Mouse (Mus musculus): Measurements from ENCODE around the gene Slu7. TPM values are rescaled to one million over a fixed set of nuclear protein-coding genes. Genes with fewer than 3 reads are reported as not detected.

Gene Slu7
- polyA plus RNA-seq, 1 experiment from 2014 or later = 46.2 TPM

GRCm38 (mm10) chr11:43410291-43410690 lies 23.3 kb upstream of the Slu7 start:
- WGBS = 73% methylated on average over 7 of the region's 7 CpGs
- Histone ChIP-seq H3K4me1 (ENCODE audit: control insufficient read depth, insufficient read depth, low read length) (no peaks in the 10 kb centered on the region), H3K36me3 (ENCODE audit: control insufficient read depth, insufficient read depth, low read length) (no peaks in the 10 kb centered on the region), H3K4me3 (ENCODE audit: low read depth, low read length) (no peak overlapping the region), H3K4me2 (ENCODE audit: low read depth, low read length) (no peak overlapping the region), H3K27me3 (replicated peaks; ENCODE audit: control insufficient read depth, insufficient read depth, low read length) (no peaks in the 10 kb centered on the region), H3K27ac (replicated peaks; ENCODE audit: low read depth, low read length) (no peak overlapping the region), H3K9ac (ENCODE audit: low read depth, low read length) (no peak overlapping the region), H3K9me3 (ENCODE audit: control insufficient read depth, low read length) (no peaks in the 10 kb centered on the region)
- ATAC-seq (ENCODE audit: low read depth) (no peak), DNase-seq (ENCODE audit: low spot score) (no peak)

- Histone ChIP-seq H3K9ac (ENCODE audit: low read depth, low read length) (no peak overlapping the region), H3K27me3 (replicated peaks; ENCODE audit: control insufficient read depth, insufficient read depth, low read length) (no peaks in the 10 kb centered on the region), H3K27ac (replicated peaks; ENCODE audit: low read depth, low read length) (no peak overlapping the region), H3K4me3 (ENCODE audit: low read depth, low read length) (no peak overlapping the region), H3K9me3 (ENCODE audit: control insufficient read depth, low read length) (no peaks in the 10 kb centered on the region), H3K4me2 (ENCODE audit: low read depth, low read length) (no peak overlapping the region), H3K4me1 (ENCODE audit: control insufficient read depth, insufficient read depth, low read length) (no peaks in the 10 kb centered on the region), H3K36me3 (ENCODE audit: control insufficient read depth, insufficient read depth, low read length) (no peaks in the 10 kb centered on the region)
- peak; percentile 19; the same call in 1 of the 2 replicates for ATAC-seq (ENCODE audit: low read depth)
- DNase-seq (ENCODE audit: low spot score) = peak; percentile 44
- 0% methylated on average over 1 of the region's 1 CpGs for WGBS
Measured at GRCm38 (mm10) chr11:43411413-43411812, 22.1 kb upstream of the Slu7 start.

- H3K4me2 ChIP-seq (ENCODE audit: low read depth, low read length) = no peak overlapping the region
- no peak overlapping the region for H3K4me3 ChIP-seq (ENCODE audit: low read depth, low read length)
- H3K27ac ChIP-seq (replicated peaks; ENCODE audit: low read depth, low read length) = no peak overlapping the region
- H3K27me3 ChIP-seq (replicated peaks; ENCODE audit: control insufficient read depth, insufficient read depth, low read length) = no peaks in the 10 kb centered on the region
- DNase-seq (ENCODE audit: low spot score) (peak; percentile 71), ATAC-seq (ENCODE audit: low read depth) (0 out of 2 replicates have a peak, but pooled peaks have one; percentile 71)
- no peaks in the 10 kb centered on the region for H3K36me3 ChIP-seq (ENCODE audit: control insufficient read depth, insufficient read depth, low read length)
- 26% methylated on average over 14 of the region's 14 CpGs for WGBS
- no peaks in the 10 kb centered on the region for H3K4me1 ChIP-seq (ENCODE audit: control insufficient read depth, insufficient read depth, low read length)
- H3K9me3 ChIP-seq (ENCODE audit: control insufficient read depth, low read length) = no peaks in the 10 kb centered on the region
- no peak overlapping the region for H3K9ac ChIP-seq (ENCODE audit: low read depth, low read length)
Measured at GRCm38 (mm10) chr11:43412771-43413451, 20.6 kb upstream of the Slu7 start.

- H3K36me3 ChIP-seq (ENCODE audit: control insufficient read depth, insufficient read depth, low read length) = no peaks in the 10 kb centered on the region
- ATAC-seq (ENCODE audit: low read depth) = no peak
- H3K27ac ChIP-seq (replicated peaks; ENCODE audit: low read depth, low read length) = no peak overlapping the region
- H3K27me3 ChIP-seq (replicated peaks; ENCODE audit: control insufficient read depth, insufficient read depth, low read length) = no peaks in the 10 kb centered on the region
- no peak overlapping the region for H3K9ac ChIP-seq (ENCODE audit: low read depth, low read length)
- no peak overlapping the region for H3K4me2 ChIP-seq (ENCODE audit: low read depth, low read length)
- no peak for DNase-seq (ENCODE audit: low spot score)
- H3K9me3 ChIP-seq (ENCODE audit: control insufficient read depth, low read length) = no peaks in the 10 kb centered on the region
- WGBS = 62% methylated on average over 7 of the region's 7 CpGs
- H3K4me1 ChIP-seq (ENCODE audit: control insufficient read depth, insufficient read depth, low read length) = no peaks in the 10 kb centered on the region
- no peak overlapping the region for H3K4me3 ChIP-seq (ENCODE audit: low read depth, low read length)
Measured at GRCm38 (mm10) chr11:43417201-43417600, 16.3 kb upstream of the Slu7 start.

- Histone ChIP-seq H3K4me2 (ENCODE audit: low read depth, low read length) (no peak overlapping the region), H3K27ac (replicated peaks; ENCODE audit: low read depth, low read length) (no peak overlapping the region), H3K4me3 (ENCODE audit: low read depth, low read length) (no peak overlapping the region), H3K9me3 (ENCODE audit: control insufficient read depth, low read length) (no peaks in the 10 kb centered on the region), H3K27me3 (replicated peaks; ENCODE audit: control insufficient read depth, insufficient read depth, low read length) (no peaks in the 10 kb centered on the region), H3K36me3 (ENCODE audit: control insufficient read depth, insufficient read depth, low read length) (0 out of 2 replicates have a peak, but pooled peaks cover 7% of the 10 kb centered on the region), H3K9ac (ENCODE audit: low read depth, low read length) (no peak overlapping the region), H3K4me1 (ENCODE audit: control insufficient read depth, insufficient read depth, low read length) (peaks cover 9% of the 10 kb centered on the region; the same call in 1 of the 2 replicates)
- ATAC-seq (ENCODE audit: low read depth) (no peak), DNase-seq (ENCODE audit: low spot score) (no peak)
- WGBS = 75% methylated on average over 5 of the region's 5 CpGs
Measured at GRCm38 (mm10) chr11:43424386-43424785, 9.2 kb upstream of the Slu7 start.

GRCm38 (mm10) chr11:43425166-43425709 lies 8.3 kb upstream of the Slu7 start:
- peak overlapping the region; percentile 63 for H3K4me3 ChIP-seq (ENCODE audit: low read depth, low read length)
- 91% methylated on average over 9 of the region's 9 CpGs for WGBS
- no peak for ATAC-seq (ENCODE audit: low read depth)
- no peak overlapping the region; the same call in 1 of the 2 replicates for H3K9ac ChIP-seq (ENCODE audit: low read depth, low read length)
- 0 out of 2 replicates have a peak, but pooled peaks cover 7% of the 10 kb centered on the region for H3K36me3 ChIP-seq (ENCODE audit: control insufficient read depth, insufficient read depth, low read length)
- H3K27me3 ChIP-seq (replicated peaks; ENCODE audit: control insufficient read depth, insufficient read depth, low read length) = no peaks in the 10 kb centered on the region
- no peak overlapping the region for H3K27ac ChIP-seq (replicated peaks; ENCODE audit: low read depth, low read length)
- DNase-seq (ENCODE audit: low spot score) = no peak
- peaks cover 9% of the 10 kb centered on the region; the same call in 1 of the 2 replicates for H3K4me1 ChIP-seq (ENCODE audit: control insufficient read depth, insufficient read depth, low read length)
- peak overlapping the region; percentile 57 for H3K4me2 ChIP-seq (ENCODE audit: low read depth, low read length)
- H3K9me3 ChIP-seq (ENCODE audit: control insufficient read depth, low read length) = no peaks in the 10 kb centered on the region

GRCm38 (mm10) chr11:43425824-43426413 lies 7.6 kb upstream of the Slu7 start, which contains the start of gene Pttg1:
Pttg1 (minus strand) TSS chr11:43426251.
- Histone ChIP-seq H3K36me3 (ENCODE audit: control insufficient read depth, insufficient read depth, low read length) (0 out of 2 replicates have a peak, but pooled peaks cover 7% of the 10 kb centered on the region), H3K9ac (ENCODE audit: low read depth, low read length) (peak within 1 kb of the TSS; percentile 77), H3K27ac (replicated peaks; ENCODE audit: low read depth, low read length) (peak within 1 kb of the TSS; percentile 59; the same call in 1 of the 2 replicates), H3K4me3 (ENCODE audit: low read depth, low read length) (peak within 1 kb of the TSS; percentile 63), H3K4me1 (ENCODE audit: control insufficient read depth, insufficient read depth, low read length) (peaks cover 9% of the 10 kb centered on the region; the same call in 1 of the 2 replicates), H3K9me3 (ENCODE audit: control insufficient read depth, low read length) (no peaks in the 10 kb centered on the region), H3K4me2 (ENCODE audit: low read depth, low read length) (peak within 1 kb of the TSS; percentile 57), H3K27me3 (replicated peaks; ENCODE audit: control insufficient read depth, insufficient read depth, low read length) (no peaks in the 10 kb centered on the region)
- DNase-seq (ENCODE audit: low spot score) (peak; percentile 95), ATAC-seq (ENCODE audit: low read depth) (peak; percentile 97)
- WGBS = 4% methylated on average over 27 of the region's 27 CpGs

- 18% methylated on average over 7 of the region's 7 CpGs for WGBS
- Histone ChIP-seq H3K9me3 (ENCODE audit: control insufficient read depth, low read length) (no peaks in the 10 kb centered on the region), H3K9ac (ENCODE audit: low read depth, low read length) (peak overlapping the region; percentile 77), H3K4me2 (ENCODE audit: low read depth, low read length) (peak overlapping the region; percentile 57), H3K27me3 (replicated peaks; ENCODE audit: control insufficient read depth, insufficient read depth, low read length) (no peaks in the 10 kb centered on the region), H3K27ac (replicated peaks; ENCODE audit: low read depth, low read length) (peak overlapping the region; percentile 58; the same call in 1 of the 2 replicates), H3K36me3 (ENCODE audit: control insufficient read depth, insufficient read depth, low read length) (0 out of 2 replicates have a peak, but pooled peaks cover 7% of the 10 kb centered on the region), H3K4me1 (ENCODE audit: control insufficient read depth, insufficient read depth, low read length) (peaks cover 9% of the 10 kb centered on the region; the same call in 1 of the 2 replicates), H3K4me3 (ENCODE audit: low read depth, low read length) (peak overlapping the region; percentile 63)
- ATAC-seq (ENCODE audit: low read depth) (peak; percentile 77), DNase-seq (ENCODE audit: low spot score) (no peak)
Measured at GRCm38 (mm10) chr11:43426414-43426884, 7.1 kb upstream of the Slu7 start.

Measured in embryonic facial prominence, embryonic 14.5 days (tissue).